Mouse (Mus musculus): Measurements from ENCODE around the gene 1700013H16Rik. TPM values are rescaled to one million over a fixed set of nuclear protein-coding genes. Genes with fewer than 3 reads are reported as not detected.
A peak's percentile ranks its signal among the peaks of the same experiment; 100 is the strongest.

The 1700013H16Rik gene
- total RNA-seq (2021) = not detected
- long read RNA-seq, experiment 1 = 0 reads
- long read RNA-seq, experiment 2 = 0 reads

- DNase-seq = no peak
Measured at GRCm38 (mm10) chrX:53757736-53758135, at the start of gene 1700013H16Rik. Gene 1700013H16Rik (minus strand): TSS chrX:53757831.

GRCm38 (mm10) chrX:53799074-53799473 lies 41.4 kb upstream of the 1700013H16Rik start:
- no peak for DNase-seq

- peak in 1 of 2 experiments; percentile 33 for DNase-seq
Measured at GRCm38 (mm10) chrX:53797519-53797918, 39.9 kb upstream of the 1700013H16Rik start, which contains the start of gene Xlr. Gene Xlr (minus strand): TSS chrX:53797706.

DNA sequence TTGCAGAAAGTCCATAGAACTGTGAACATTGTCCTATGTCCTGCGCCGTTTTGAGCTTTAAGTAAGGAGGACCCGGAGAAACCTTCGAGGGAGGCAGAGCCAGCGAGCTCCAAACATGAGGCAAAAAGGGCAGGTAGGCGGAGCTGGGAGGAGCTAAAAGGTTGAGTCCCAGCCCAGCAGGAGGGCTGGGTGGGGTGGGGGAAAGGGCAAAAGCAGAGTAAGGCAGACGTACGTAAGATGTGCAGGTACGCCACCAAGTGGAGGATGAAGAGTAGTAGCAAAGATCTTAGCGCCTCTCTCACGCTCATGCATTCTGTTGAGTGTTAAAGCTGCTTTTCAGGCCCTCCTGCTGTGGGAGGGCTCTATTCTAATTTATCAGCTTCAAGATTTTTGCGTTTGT lies 18.6 kb upstream of the 1700013H16Rik start, which contains the start of gene Zfp36l3:
Gene Zfp36l3, minus strand, starts transcription at position 119 of the 400 bp plus-strand sequence.
- no peak for DNase-seq

- peak in 1 of 2 experiments; percentile 12 for DNase-seq
Measured at GRCm38 (mm10) chrX:53752851-53753250, 4.8 kb downstream of the 1700013H16Rik start.

DNA sequence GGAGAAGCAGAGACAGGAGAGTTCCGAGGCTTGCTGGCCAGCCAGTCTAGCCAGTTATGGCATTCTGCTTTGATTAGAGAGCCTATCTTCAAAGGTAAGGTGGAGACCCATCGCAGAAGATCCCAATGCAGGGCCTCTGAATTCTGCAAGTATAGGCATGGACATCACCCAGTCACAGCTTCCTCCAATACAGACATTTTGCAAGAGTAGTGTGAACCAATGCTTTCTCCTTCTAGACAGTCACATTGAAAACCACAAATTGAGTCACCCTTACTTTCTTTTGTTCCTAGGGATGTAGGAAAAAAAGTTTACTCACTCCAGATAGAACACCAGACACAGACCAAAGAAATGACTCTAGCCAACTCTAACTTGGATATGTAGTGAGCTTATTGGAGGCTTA lies 28.7 kb downstream of the 1700013H16Rik start:
- no peak for DNase-seq

DNA sequence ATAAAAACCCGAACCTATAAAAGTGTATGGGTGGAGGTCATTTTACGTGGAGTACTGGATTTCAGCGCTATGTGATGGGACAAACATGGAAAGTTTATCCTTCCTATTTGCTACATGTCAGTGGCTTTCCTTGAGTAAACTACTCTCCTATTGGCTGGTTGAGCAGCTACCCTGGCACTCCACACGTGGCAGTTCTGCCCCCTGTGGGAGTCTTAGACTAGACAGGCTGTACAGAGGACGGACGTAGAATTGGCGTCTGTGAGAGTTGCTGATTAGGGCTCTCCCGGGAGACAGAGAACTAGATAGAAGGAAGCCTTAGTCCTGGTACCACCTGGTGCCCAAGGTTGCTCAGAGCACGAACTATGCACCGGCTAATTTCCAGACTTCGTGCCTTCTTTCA lies 33.0 kb downstream of the 1700013H16Rik start, which contains the start of gene 4930502E18Rik:
Gene 4930502E18Rik, plus strand, starts transcription at position 231 of the 400 bp plus-strand sequence.
- no peak for DNase-seq

GRCm38 (mm10) chrX:53716323-53717182 lies 41.1 kb downstream of the 1700013H16Rik start:
- peak; percentile 36 to 48 for DNase-seq

- DNase-seq = no peak
Measured at GRCm38 (mm10) chrX:53715942-53716322, 41.7 kb downstream of the 1700013H16Rik start.

DNA sequence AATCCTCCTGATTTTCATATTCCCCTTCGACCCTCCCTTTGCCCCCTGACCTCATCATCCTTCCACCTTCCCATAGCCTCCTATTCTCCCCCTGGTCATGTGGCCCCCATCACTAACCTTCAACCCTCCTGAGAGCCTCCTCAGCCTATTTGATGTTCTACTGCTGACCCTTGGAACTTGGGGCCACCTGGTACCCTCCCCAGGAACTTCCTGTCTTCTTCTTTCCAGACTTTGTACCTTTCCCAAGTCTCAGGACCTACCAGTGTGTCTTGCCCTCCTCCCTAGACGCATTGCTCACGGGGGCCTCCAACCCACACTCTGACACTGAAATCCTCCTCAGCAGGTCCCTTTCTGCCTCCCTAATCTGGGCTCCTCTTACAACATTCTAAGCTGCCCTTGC lies 55.0 kb downstream of the 1700013H16Rik start:
- no peak for DNase-seq

DNA sequence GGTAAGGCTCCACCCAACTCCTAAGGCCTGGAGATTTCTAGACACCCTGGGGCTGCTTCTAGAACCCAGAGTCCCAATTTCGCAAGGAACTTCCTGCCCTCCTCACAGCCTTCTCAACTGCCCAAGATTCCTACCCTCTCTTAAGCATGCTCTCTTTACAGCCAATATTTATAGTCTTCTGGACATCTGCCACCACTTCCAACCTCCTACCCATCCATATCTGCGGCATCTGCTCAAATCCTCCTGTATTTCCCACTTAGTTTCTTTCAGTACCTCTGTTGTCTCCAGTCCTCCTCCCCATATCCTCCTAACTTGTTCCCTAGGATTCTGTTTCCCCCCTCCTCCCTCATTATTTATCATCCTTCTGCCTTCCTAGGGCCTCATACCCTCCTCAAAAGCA lies 58.4 kb downstream of the 1700013H16Rik start:
- no peak for DNase-seq

GRCm38 (mm10) chrX:53694008-53694777 lies 63.4 kb downstream of the 1700013H16Rik start:
- no peak for DNase-seq

DNA sequence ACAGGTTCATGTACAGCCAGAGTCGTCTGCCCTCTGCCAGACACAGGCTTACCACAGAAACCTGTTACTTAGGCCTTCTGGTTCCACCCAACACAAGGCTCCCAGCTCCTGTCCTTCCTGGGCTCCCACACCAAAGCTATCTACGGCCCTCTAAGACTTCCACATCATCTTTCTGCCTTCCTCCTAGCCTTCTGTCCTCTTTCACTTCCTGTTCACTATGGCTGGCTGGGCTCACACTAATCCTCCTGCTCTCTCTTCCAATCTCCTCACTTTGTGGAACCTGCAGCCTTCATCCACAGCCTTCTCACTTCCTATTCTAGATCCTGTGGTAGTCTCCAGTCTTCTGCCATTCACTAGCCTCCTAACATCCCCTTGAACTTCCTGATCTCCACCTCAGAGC lies 64.5 kb downstream of the 1700013H16Rik start:
- DNase-seq = no peak

Other genes starting within 250 kb of the 1700013H16Rik start
- 10 to 100 TPM; 19.4 to 22.9 TPM for gene Rtl8c, start 149.8 kb downstream of the 1700013H16Rik start, total RNA-seq (2021)
- gene Gm14597, start 148.9 kb downstream of the 1700013H16Rik start, total RNA-seq (2021) = not detected
- 100 to 1,000 TPM; 139 to 164 TPM for gene Rtl8a, start 114.1 kb downstream of the 1700013H16Rik start, total RNA-seq (2021)
- gene Rtl8b, start 87.4 kb downstream of the 1700013H16Rik start, total RNA-seq (2021) = 100 to 1,000 TPM in 1 of 2 experiments, 10 to 100 TPM in 1; 89.7 to 125 TPM
- gene 4930502E18Rik, start 33.0 kb downstream of the 1700013H16Rik start, total RNA-seq (2021) = not detected
- not detected for gene Zfp36l3, start 18.6 kb upstream of the 1700013H16Rik start, total RNA-seq (2021)
- gene Xlr, start 39.9 kb upstream of the 1700013H16Rik start, total RNA-seq (2021) = 1 to 10 TPM in 1 of 2 experiments, under 1 TPM in 1; 0.99 to 1.4 TPM

All from heart, adult 18-20 months (tissue).